Mouse (Mus musculus): Measurements from ENCODE around the gene Klf16.

The Klf16 gene

DNA sequence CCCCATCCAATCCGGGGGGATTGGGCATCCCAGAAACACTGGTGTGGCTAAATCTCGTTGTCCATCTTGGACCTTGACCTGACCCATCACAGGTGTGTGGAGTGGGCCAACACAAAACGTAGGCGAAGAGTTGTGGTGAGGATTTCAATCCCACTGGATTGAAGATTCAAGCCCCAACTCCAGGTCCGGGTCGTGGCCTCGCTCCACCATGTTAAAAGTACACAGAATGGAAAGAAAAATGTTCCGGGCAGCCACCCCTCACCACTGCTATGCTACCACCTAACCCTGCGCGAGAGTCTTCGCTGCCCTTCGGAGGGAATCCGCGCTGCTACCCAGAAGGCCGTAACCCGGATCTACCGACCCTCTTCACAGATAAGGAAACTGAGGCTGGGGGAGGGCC lies 1.2 kb downstream of the Klf16 start:
- DNase-seq (ENCODE audit: low spot score in 2 of 2), result no peak

GRCm38 (mm10) chr10:80574896-80575295 lies 2.2 kb downstream of the Klf16 start:
- DNase-seq (ENCODE audit: low spot score in 2 of 2), result no peak

DNA sequence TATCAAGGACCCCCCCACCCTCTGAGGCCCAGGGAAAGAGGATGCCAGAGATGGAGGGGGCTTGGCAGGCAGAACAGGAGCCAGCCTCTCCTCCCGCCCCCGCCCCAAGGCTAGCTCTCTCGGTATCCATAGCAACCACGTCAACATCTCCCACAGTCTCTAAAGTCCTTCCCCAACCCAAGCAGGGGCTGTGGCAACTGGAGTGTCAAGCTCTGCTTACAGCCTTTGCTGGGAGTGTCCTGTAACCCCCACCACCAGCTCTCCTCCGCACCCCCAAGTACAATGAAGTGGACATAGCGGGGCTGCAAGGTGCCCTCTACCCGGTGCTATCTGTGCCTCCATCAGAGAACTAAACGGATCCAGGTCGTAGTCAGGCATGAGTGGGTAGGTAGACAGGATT lies 3.2 kb downstream of the Klf16 start:
- DNase-seq (ENCODE audit: low spot score in 2 of 2), result no peak

DNA sequence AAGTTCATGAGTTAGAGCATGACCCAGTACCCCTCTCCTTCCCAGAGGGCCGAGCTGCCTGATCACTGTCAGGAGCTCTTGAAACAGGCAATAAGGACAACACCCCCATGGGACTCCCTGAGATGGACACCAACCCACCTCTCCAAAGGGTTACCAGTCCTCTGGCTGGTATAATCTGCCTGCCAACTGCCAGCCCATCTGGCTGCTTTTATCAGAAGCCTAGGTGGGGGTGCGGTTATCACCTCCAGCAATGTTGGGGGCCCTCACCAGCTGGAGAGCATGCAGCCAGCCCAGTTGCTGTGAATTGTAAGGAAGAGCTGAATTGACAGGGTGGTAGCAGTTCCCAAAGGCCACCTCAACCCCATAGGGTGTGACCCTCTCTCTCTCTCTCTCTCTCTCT lies 4.6 kb downstream of the Klf16 start:
- no peak for DNase-seq (ENCODE audit: low spot score in 2 of 2)

GRCm38 (mm10) chr10:80570871-80571836 lies 6.0 kb downstream of the Klf16 start:
- DNase-seq (ENCODE audit: low spot score in 2 of 2), result no peak

DNA sequence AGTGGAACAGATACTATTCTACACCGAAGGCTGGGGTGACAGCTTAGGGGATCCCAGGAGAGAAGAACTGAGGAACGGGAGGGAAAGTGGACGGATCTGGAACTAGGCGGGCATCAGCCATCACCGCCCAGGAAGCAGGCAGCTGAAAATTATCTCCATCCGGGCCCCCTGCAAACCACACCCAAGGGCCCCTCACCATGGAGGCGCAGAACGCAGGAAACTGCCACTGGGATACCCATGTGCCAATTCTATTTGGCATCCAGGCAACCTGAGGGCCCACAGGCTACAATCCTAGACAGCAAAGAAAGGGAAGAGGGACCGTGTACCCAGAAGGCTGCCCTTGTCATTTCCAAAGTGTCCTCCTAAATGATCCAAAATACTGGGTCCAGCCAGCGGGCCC lies 6.7 kb downstream of the Klf16 start:
- no peak for DNase-seq (ENCODE audit: low spot score in 2 of 2)

- no peak for DNase-seq (ENCODE audit: low spot score in 2 of 2)
Observed at GRCm38 (mm10) chr10:80569664-80570066, 7.5 kb downstream of the Klf16 start.

DNA sequence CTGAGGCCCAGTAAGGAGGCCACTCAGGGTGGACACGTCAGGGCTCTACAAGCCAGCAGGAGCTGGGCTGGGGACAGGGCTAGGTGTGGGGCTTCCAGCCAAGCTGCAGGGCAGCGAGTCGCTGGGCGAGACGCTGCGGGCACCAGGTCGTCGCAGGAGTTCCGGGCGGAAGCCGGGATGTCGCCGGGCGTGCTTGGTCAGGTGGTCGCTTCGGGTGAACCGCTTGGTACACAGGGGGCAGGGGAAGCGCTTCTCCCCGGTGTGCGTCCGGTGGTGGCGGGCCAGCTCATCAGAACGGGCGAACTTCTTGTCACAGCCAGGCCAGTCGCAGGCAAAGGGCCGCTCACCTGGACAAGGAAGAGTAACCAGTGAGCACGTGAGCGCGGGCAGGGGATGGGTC lies 8.2 kb downstream of the Klf16 start:
- no peak for DNase-seq (ENCODE audit: low spot score in 2 of 2)

- peak; percentile 87 to 91 for DNase-seq (ENCODE audit: low spot score in 2 of 2)
Observed at GRCm38 (mm10) chr10:80566375-80567092, 10.6 kb downstream of the Klf16 start.

DNA sequence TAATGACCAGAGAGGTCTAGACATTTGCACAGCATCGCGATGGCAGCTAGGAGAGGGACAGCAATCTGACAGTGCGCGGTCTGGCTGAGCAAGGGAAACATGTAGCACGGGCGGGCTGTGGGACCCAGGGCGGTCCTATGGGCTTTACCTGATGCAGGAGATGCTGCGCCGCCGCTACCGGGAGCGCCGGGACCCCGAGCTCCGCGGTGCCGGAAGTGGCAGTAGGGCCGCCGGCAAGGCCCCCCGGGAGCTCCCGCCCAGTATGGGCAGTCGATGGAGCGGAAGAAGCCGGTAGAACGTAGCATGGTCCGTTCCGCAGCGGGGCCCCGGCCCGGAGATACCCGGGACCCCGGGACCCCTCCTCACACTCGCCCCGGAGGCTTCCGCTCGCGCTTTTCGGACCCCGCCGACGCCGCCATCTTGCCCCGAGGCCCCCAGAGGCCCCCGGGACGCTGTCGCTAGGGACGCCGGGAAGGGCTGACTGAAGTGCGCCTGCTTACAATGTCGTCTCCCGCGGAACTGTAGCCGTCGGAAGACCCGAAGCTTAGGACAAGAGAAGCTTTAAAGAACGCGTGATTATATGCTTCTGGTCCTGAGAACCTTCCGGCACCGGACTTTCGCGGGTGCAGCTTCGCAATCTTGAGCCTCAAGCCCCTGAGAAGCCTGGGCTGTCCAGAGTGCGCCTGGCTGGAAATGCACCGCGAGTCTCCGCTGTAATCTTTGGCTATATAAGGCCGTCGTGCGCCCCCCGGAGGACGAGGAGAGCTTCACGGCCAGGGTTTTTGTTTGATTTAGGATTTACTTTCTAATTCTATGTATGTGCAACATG lies 15.8 kb downstream of the Klf16 start, which contains the start of gene Rexo1:
TSS of gene Rexo1 (minus strand) at position 445 of the 829 bp plus-strand sequence.
- DNase-seq (ENCODE audit: low spot score in 2 of 2), result peak; percentile 92 to 93

DNA sequence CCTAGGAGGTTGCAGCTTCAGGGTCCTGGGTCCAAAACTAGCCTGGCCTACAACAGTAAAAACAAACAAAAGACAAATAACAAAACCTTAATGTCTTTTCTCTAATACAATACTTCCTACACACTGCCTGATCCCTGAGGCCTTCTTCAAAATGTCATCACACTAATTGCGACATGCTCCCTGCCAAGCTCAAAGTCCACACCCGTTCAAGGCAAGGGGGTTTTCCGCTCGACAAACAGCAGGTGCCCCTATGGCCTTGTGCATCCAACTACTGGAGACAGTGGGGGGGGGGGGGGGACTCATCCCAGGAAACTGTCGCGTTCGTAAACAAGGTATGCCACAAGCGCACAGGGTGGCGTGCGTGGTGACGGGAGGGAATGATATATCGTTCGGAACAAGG lies 16.5 kb downstream of the Klf16 start:
- no peak for DNase-seq (ENCODE audit: low spot score in 2 of 2)

DNA sequence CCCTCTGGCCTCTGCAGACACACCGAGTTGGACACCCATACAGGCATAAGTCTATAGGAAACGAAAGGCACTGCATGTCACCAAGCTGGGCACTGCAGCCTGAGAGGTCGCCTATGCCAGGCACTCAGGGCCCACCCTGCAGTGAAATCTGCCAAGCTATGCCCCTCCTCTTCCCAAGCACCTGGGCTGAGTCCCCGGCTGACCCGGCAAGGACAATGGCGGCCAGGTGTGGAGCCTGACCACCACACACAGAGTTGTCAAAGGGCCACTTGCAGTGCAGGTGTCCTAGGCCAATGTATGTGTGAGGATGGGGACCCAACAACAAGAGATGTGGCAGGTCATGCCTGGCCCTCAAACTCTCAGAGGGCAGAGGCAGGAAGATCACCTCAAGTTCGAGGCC lies 17.7 kb downstream of the Klf16 start:
- no peak for DNase-seq (ENCODE audit: low spot score in 2 of 2)

DNA sequence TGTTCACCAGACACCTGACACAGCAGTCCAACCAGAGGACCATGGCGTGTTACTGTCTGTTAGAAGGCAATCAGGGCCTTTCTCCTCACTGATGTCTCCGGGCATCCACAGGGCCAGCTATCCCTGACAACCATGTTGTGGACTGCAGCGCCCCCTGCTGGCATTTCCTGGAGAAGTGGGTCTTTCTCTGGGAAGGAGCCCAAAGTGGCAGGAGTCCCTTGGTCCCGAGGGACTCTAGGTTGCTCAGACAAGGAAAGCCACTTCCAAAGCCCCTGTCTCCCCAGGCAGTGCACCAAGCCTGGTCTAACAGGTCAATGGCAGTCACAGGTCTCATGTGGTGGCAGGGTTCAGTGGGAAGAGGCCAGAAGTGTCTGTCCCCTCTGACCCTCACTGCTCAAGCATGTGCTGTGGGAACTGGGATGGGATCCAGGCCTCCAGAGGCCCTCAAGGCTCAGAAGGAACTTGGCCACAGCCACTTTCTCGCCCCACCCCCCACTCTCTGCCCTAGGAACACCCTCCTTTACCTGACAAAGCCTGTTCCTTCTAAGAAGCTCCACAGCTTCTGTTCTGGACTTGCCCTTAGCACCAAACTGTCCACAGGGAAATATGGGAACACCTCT lies 19.7 kb downstream of the Klf16 start:
- DNase-seq (ENCODE audit: low spot score in 2 of 2), result peak; percentile 65 to 70

DNA sequence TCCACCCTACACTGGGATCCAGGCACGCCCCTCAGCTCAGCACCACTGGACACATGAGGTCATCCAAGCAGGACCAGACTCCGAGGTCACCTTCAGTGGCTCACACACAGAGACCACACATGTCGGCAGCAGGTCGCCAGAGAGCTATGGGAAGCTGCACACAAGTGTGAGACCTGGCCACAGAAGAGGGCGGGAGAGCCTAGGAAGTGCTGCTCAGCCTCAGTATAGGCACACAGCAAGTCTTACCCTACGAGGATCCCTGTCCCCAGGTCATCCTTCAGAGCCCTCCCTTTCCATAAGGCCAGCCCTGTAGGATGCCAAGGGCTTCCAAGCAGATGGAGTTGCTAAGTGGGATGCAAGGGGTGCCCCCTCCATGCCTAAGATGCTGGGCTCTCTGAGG lies 23.1 kb downstream of the Klf16 start:
- no peak for DNase-seq (ENCODE audit: low spot score in 2 of 2)

DNA sequence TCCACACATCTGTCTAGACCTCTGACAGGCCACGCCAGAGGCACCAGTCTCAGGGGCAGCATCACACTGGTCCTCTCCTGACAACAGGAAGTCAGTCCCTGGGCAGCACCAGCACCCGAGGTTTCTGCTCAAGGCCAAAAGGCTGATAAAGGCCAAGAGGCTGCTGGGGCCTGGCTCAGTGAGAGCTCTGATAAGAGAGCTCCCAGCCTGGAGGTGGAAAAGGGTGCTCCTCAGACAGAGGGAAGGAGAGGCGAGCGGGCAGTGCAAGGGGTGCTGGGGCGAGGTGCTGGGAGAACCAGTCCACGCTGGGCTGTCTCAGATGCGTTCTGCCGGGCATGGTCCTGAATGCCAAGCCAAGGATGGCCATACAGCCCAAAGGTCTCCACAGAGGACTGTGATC lies 23.5 kb downstream of the Klf16 start:
- no peak for DNase-seq (ENCODE audit: low spot score in 2 of 2)

GRCm38 (mm10) chr10:80552364-80552763 lies 24.8 kb downstream of the Klf16 start:
- DNase-seq (ENCODE audit: low spot score in 2 of 2), result no peak

DNA sequence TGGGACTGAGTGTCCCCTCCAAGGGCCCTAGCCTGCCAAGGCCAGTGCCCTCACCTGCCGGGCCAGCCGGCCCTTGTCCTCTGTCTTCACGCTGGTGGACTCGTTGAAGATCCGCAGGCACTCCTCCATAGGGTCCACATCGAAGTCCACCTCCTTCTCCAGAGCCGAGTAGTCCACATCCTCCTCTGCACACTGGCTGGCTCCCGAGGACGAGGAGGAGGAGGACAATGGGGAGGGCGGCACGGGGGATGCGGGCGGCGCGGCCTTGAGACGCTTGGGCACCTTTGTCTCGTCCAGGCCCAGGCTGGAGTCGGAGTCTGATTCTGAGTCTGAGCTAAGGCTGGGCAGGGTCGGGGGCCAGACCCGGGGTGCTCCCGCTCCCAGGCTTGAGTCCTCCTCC lies 27.8 kb downstream of the Klf16 start:
- no peak for DNase-seq (ENCODE audit: low spot score in 2 of 2)

DNA sequence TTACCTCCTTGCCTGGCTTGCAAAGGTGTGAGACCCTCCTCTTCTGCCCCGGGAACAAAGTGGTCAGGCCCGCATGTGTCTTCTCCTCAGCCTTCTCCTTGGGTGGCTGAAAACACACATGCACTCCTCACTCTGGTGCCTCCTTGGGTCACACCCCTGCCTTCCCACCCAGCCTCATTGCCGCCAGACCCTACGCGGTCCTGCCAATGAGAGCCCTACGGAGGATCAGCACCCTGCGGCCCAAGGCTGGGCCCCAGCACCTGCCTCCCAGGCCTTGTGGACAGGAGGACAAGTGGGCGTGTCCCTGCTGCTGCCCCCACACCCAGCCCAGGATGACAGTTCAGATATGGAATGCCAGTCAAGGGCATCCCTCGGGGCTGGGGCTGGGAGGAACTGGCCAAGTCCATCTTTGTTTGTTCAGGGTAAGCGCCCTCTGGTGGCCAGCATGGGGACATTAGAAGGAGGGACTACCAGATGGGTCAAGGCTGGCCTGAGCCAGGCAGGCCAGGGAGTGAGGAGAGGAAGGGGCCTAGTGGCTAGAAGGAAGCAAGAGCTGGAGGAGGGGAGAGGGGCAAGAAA lies 28.6 kb downstream of the Klf16 start:
- DNase-seq (ENCODE audit: low spot score in 2 of 2), result no peak

DNA sequence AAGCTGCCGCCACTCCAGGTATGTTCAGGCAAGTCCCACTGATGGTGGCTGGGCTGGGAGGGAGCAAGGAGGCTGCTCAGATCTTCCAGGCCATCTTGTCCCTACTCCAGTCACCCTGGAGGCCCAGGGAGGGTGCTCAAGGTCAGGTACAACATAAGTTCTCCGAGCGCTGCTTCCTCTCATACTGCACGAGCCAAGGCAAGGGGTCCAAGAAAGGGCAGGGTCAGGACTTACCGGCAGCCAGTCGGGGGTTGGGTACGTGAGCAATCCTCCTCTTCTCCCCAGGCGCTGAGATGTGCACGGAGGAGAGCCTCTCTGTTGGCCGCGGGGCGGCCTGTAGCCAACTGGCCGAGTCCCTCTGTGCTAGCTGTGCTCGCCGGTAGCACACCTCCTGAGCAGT lies 29.6 kb downstream of the Klf16 start:
- no peak for DNase-seq (ENCODE audit: low spot score in 2 of 2)

DNA sequence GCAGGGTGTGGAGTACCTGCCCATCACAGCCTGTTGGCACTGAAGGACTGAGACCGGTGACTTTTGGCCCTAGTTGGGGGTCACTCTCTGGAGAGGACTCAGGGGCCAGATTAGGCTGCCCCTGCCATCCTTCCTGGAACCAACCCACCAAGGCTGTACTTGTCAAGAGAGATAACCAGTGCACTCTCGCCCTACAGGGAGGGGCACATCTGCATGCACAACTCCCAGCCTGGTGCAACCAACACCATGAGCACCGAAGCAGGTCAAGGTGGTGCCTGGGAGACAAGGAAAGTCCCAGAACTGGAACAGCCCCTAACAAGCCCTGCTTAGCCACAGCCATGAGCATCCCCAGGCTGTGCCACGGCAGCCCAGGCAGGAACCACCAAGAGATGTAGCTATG lies 30.2 kb downstream of the Klf16 start:
- no peak for DNase-seq (ENCODE audit: low spot score in 2 of 2)

- DNase-seq (ENCODE audit: low spot score in 2 of 2), result no peak
Observed at GRCm38 (mm10) chr10:80545590-80545989, 31.5 kb downstream of the Klf16 start.

All from frontal cortex, postnatal 25 days (tissue).